Mouse (Mus musculus) fat pad, adult 2 months (tissue): ENCODE measurements around the gene Tbl1x.

Experiments
- DNase-seq: peaks from one replicate; pipeline ENCODE4 v3.0.0-alpha.2; 2011; ENCODE audit warnings: low read depth, low spot score; ENCODE audit errors: extremely low read depth

Gene Tbl1x

GRCm38 (mm10) chrX:77603496-77604258 lies 92.9 kb downstream of the Tbl1x start:
- no peak for DNase-seq

GRCm38 (mm10) chrX:77607488-77607887 lies 96.7 kb downstream of the Tbl1x start:
- DNase-seq, result no peak

GRCm38 (mm10) chrX:77608947-77609703 lies 98.3 kb downstream of the Tbl1x start:
- no peak for DNase-seq

- no peak for DNase-seq
Measured at GRCm38 (mm10) chrX:77611938-77612337, 101.1 kb downstream of the Tbl1x start.

GRCm38 (mm10) chrX:77613041-77613440 lies 102.2 kb downstream of the Tbl1x start:
- DNase-seq, result no peak

GRCm38 (mm10) chrX:77615735-77616293 lies 105.0 kb downstream of the Tbl1x start:
- no peak for DNase-seq

- DNase-seq, result no peak
Measured at GRCm38 (mm10) chrX:77617368-77618144, 106.7 kb downstream of the Tbl1x start.

- peak; percentile 10 for DNase-seq
Measured at GRCm38 (mm10) chrX:77630439-77630838, 119.6 kb downstream of the Tbl1x start.

- no peak for DNase-seq
Measured at GRCm38 (mm10) chrX:77636499-77636898, 125.7 kb downstream of the Tbl1x start.

- DNase-seq, result no peak
Measured at GRCm38 (mm10) chrX:77638076-77638475, 127.3 kb downstream of the Tbl1x start.

- no peak for DNase-seq
Measured at GRCm38 (mm10) chrX:77640301-77640700, 129.5 kb downstream of the Tbl1x start.

GRCm38 (mm10) chrX:77646164-77646563 lies 135.4 kb downstream of the Tbl1x start:
- DNase-seq, result no peak

GRCm38 (mm10) chrX:77650246-77650645 lies 139.4 kb downstream of the Tbl1x start:
- DNase-seq, result no peak

- DNase-seq, result no peak
Measured at GRCm38 (mm10) chrX:77662030-77662429, 151.2 kb downstream of the Tbl1x start.

- DNase-seq, result no peak
Measured at GRCm38 (mm10) chrX:77663276-77663675, 152.5 kb downstream of the Tbl1x start.

- DNase-seq, result no peak
Measured at GRCm38 (mm10) chrX:77665030-77665429, 154.2 kb downstream of the Tbl1x start.

- DNase-seq, result peak; percentile 8
Measured at GRCm38 (mm10) chrX:77666911-77667310, 156.1 kb downstream of the Tbl1x start.

- no peak for DNase-seq
Measured at GRCm38 (mm10) chrX:77667441-77667840, 156.6 kb downstream of the Tbl1x start.

- DNase-seq, result peak; percentile 21
Measured at GRCm38 (mm10) chrX:77669779-77670550, 159.2 kb downstream of the Tbl1x start.
